Mouse (Mus musculus): ENCODE measurements at regions not wholly inside any gene's neighbourhood (a gene's known extent, or its start where the extent isn't known, plus 50 kb on each side); places are given as distances from the start of the nearest gene placed in this dataset.

DNA sequence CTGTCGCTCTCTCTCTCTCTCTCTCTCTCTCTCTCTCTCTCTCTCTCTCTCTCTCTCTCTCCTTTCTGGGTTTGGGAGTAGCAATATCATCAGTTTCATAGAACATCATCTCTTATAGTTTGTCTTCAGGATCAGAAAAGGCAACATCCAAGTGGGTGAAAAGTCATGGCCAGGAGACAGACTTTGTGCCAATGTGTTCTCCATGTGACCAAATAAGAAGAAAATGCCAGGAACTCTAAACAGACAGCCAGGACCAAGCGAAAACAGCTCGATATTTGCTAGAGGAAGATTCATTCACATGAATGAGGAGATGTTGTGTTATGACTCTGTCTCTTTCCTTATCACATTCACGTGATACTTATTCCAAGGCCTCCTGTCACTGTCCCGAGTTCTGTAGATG, 1332.8 kb upstream of the A1bg start:
- TF ChIP-seq CTCF (IDR thresholded peaks at IDR 0.05; ENCODE audit: extremely low read depth, insufficient read length, insufficient replicate concordance, low read depth, low read length) (no peak), POLR2A (IDR thresholded peaks at IDR 0.05; ENCODE audit: low read depth, low read length) (no peak)

Measured in small intestine, adult 2 months (tissue).